Mouse (Mus musculus) lung, adult 2 months (tissue): ENCODE results near the gene Dpagt1.

Source experiments
- CTCF ChIP-seq: fragments of 200-500 bp; IDR thresholded peaks from 2 replicates; pipeline ENCODE4 v1.5.1; 2011; ENCODE audit warnings: mild to moderate bottlenecking, low read length, control low read depth; ENCODE audit not compliant: insufficient read depth
- POLR2A ChIP-seq: fragments of 200-500 bp; IDR thresholded peaks from 2 replicates; pipeline ENCODE4 v1.6.1; 2011; ENCODE audit warnings: low read depth, mild to moderate bottlenecking, control low read depth, low read length, borderline replicate concordance; ENCODE audit errors: extremely low read depth

DNA sequence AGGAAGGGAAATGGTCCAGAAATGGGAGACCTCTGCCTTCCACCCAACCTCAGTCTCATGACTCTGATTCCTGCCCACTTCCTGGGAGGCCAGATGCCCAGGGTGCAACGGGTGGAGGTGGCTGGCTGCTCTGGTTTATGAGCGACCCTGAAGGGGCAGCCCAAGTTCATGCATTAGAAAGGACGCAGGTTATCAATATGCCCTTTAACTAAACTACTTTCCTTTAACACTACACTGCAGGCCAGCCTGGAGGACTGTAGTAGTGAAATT is 7.1 kb upstream of the Dpagt1 start:
- TF ChIP-seq POLR2A = no peak
- TF ChIP-seq CTCF = no peak
